Mouse (Mus musculus): ENCODE data around the gene Rrnad1. TPM values are rescaled to one million over a fixed set of nuclear protein-coding genes. Genes with fewer than 3 reads are reported as not detected.
"Not testable (repeated sequence)": the region's sequence is repeated elsewhere in the genome, so short reads cannot be mapped to it uniquely, and the experiment has no call there.

Gene Rrnad1
- polyA plus RNA-seq, 1 experiment from 2014 or later, result 17.9 TPM

GRCm38 (mm10) chr3:87906601-87906980 lies 23.9 kb downstream of the Rrnad1 start:
- 1% methylated on average over 26 of the region's 47 CpGs for WGBS
- no peak for DNase-seq (ENCODE audit: low spot score)
- Histone ChIP-seq H3K27ac (ENCODE audit: low read depth, low read length) (peak overlapping the region; percentile 94), H3K36me3 (ENCODE audit: control insufficient read depth, insufficient read depth, low read length) (no peaks in the 10 kb centered on the region), H3K4me1 (replicated peaks; ENCODE audit: control insufficient read depth, insufficient read depth, low read length) (peaks cover 17% of the 10 kb centered on the region), H3K27me3 (ENCODE audit: control insufficient read depth, insufficient read depth, low read length) (no peaks in the 10 kb centered on the region), H3K9me3 (ENCODE audit: control insufficient read depth, low read length) (no peaks in the 10 kb centered on the region), H3K4me2 (replicated peaks; ENCODE audit: low read depth, low read length) (peak overlapping the region; percentile 88), H3K4me3 (ENCODE audit: low read depth, low read length) (peak overlapping the region; percentile 79), H3K9ac (ENCODE audit: low read depth, low read length) (peak overlapping the region; percentile 94)
- peak; percentile 28; the same call in 1 of the 2 replicates for ATAC-seq (ENCODE audit: low FRiP score)

- ATAC-seq (ENCODE audit: low FRiP score), result peak; percentile 93
- WGBS, result 2% methylated on average over 56 of the region's 57 CpGs
These were observed 24.5 kb downstream of the Rrnad1 start, which contains the start of gene Hdgf for GRCm38 (mm10) chr3:87905880-87906485. Gene Hdgf, plus strand, starts transcription at chr3:87906321.

GRCm38 (mm10) chr3:87903821-87904220 lies 26.7 kb downstream of the Rrnad1 start:
- H3K9ac ChIP-seq (ENCODE audit: low read depth, low read length), result no peak overlapping the region
- WGBS, result 53% methylated on average over 5 of the region's 5 CpGs

More at GRCm38 (mm10) chr3:87905880-87906485, 24.5 kb downstream of the Rrnad1 start, which contains the start of gene Hdgf:
- Histone ChIP-seq H3K36me3 (ENCODE audit: control insufficient read depth, insufficient read depth, low read length) (no peaks in the 10 kb centered on the region), H3K9ac (ENCODE audit: low read depth, low read length) (peak within 1 kb of the TSS; percentile 94), H3K4me3 (ENCODE audit: low read depth, low read length) (peak within 1 kb of the TSS; percentile 79), H3K4me1 (replicated peaks; ENCODE audit: control insufficient read depth, insufficient read depth, low read length) (peaks cover 14% of the 10 kb centered on the region), H3K4me2 (replicated peaks; ENCODE audit: low read depth, low read length) (peak within 1 kb of the TSS; percentile 88), H3K27me3 (ENCODE audit: control insufficient read depth, insufficient read depth, low read length) (no peaks in the 10 kb centered on the region), H3K9me3 (ENCODE audit: control insufficient read depth, low read length) (no peaks in the 10 kb centered on the region), H3K27ac (ENCODE audit: low read depth, low read length) (peak within 1 kb of the TSS; percentile 94)
- peak; percentile 97 for DNase-seq (ENCODE audit: low spot score)

GRCm38 (mm10) chr3:87901959-87902358 lies 28.6 kb downstream of the Rrnad1 start:
- H3K4me1 ChIP-seq (replicated peaks; ENCODE audit: control insufficient read depth, insufficient read depth, low read length); H3K9me3 ChIP-seq (ENCODE audit: control insufficient read depth, low read length); ATAC-seq (ENCODE audit: low FRiP score); DNase-seq (ENCODE audit: low spot score); H3K4me2 ChIP-seq (replicated peaks; ENCODE audit: low read depth, low read length); H3K36me3 ChIP-seq (ENCODE audit: control insufficient read depth, insufficient read depth, low read length); H3K9ac ChIP-seq (ENCODE audit: low read depth, low read length); H3K27me3 ChIP-seq (ENCODE audit: control insufficient read depth, insufficient read depth, low read length); H3K4me3 ChIP-seq (ENCODE audit: low read depth, low read length); H3K27ac ChIP-seq (ENCODE audit: low read depth, low read length): not testable (repeated sequence)
- WGBS, result 91% methylated on average over 5 of the region's 6 CpGs

More at GRCm38 (mm10) chr3:87903821-87904220, 26.7 kb downstream of the Rrnad1 start:
- Histone ChIP-seq H3K4me2 (replicated peaks; ENCODE audit: low read depth, low read length) (no peak overlapping the region), H3K27me3 (ENCODE audit: control insufficient read depth, insufficient read depth, low read length) (no peaks in the 10 kb centered on the region), H3K9me3 (ENCODE audit: control insufficient read depth, low read length) (no peaks in the 10 kb centered on the region), H3K4me3 (ENCODE audit: low read depth, low read length) (no peak overlapping the region), H3K27ac (ENCODE audit: low read depth, low read length) (no peak overlapping the region), H3K4me1 (replicated peaks; ENCODE audit: control insufficient read depth, insufficient read depth, low read length) (peaks cover 5% of the 10 kb centered on the region), H3K36me3 (ENCODE audit: control insufficient read depth, insufficient read depth, low read length) (no peaks in the 10 kb centered on the region)
- ATAC-seq (ENCODE audit: low FRiP score) (no peak), DNase-seq (ENCODE audit: low spot score) (no peak)

GRCm38 (mm10) chr3:87901036-87901624 lies 29.4 kb downstream of the Rrnad1 start:
- Histone ChIP-seq H3K4me3 (ENCODE audit: low read depth, low read length) (no peak overlapping the region; the same call in 1 of the 2 replicates), H3K36me3 (ENCODE audit: control insufficient read depth, insufficient read depth, low read length) (no peaks in the 10 kb centered on the region), H3K27me3 (ENCODE audit: control insufficient read depth, insufficient read depth, low read length) (no peaks in the 10 kb centered on the region), H3K4me2 (replicated peaks; ENCODE audit: low read depth, low read length) (no peak overlapping the region), H3K9ac (ENCODE audit: low read depth, low read length) (no peak overlapping the region), H3K27ac (ENCODE audit: low read depth, low read length) (no peak overlapping the region), H3K9me3 (ENCODE audit: control insufficient read depth, low read length) (no peaks in the 10 kb centered on the region), H3K4me1 (replicated peaks; ENCODE audit: control insufficient read depth, insufficient read depth, low read length) (no peaks in the 10 kb centered on the region)
- DNase-seq (ENCODE audit: low spot score) (no peak), ATAC-seq (ENCODE audit: low FRiP score) (no peak)
- 52% methylated on average over 1 of the region's 1 CpGs for WGBS

- no peaks in the 10 kb centered on the region for H3K9me3 ChIP-seq (ENCODE audit: control insufficient read depth, low read length)
- H3K4me1 ChIP-seq (replicated peaks; ENCODE audit: control insufficient read depth, insufficient read depth, low read length), result no peaks in the 10 kb centered on the region
- no peak overlapping the region for H3K27ac ChIP-seq (ENCODE audit: low read depth, low read length)
- no peaks in the 10 kb centered on the region for H3K27me3 ChIP-seq (ENCODE audit: control insufficient read depth, insufficient read depth, low read length)
- no peak overlapping the region for H3K4me3 ChIP-seq (ENCODE audit: low read depth, low read length)
- no peak for DNase-seq (ENCODE audit: low spot score)
- H3K9ac ChIP-seq (ENCODE audit: low read depth, low read length), result no peak overlapping the region
- ATAC-seq (ENCODE audit: low FRiP score), result no peak
- H3K4me2 ChIP-seq (replicated peaks; ENCODE audit: low read depth, low read length), result no peak overlapping the region
- 78% methylated on average over 3 of the region's 3 CpGs for WGBS
- no peaks in the 10 kb centered on the region for H3K36me3 ChIP-seq (ENCODE audit: control insufficient read depth, insufficient read depth, low read length)
These were observed 30.7 kb downstream of the Rrnad1 start for GRCm38 (mm10) chr3:87899776-87900175.

- H3K4me2 ChIP-seq (replicated peaks; ENCODE audit: low read depth, low read length), result no peak overlapping the region
- H3K4me3 ChIP-seq (ENCODE audit: low read depth, low read length), result no peak overlapping the region
- H3K9ac ChIP-seq (ENCODE audit: low read depth, low read length), result no peak overlapping the region
- no peaks in the 10 kb centered on the region for H3K9me3 ChIP-seq (ENCODE audit: control insufficient read depth, low read length)
- DNase-seq (ENCODE audit: low spot score) (no peak), ATAC-seq (ENCODE audit: low FRiP score) (no peak)
- no peaks in the 10 kb centered on the region for H3K27me3 ChIP-seq (ENCODE audit: control insufficient read depth, insufficient read depth, low read length)
- H3K27ac ChIP-seq (ENCODE audit: low read depth, low read length), result no peak overlapping the region
- no peaks in the 10 kb centered on the region for H3K4me1 ChIP-seq (replicated peaks; ENCODE audit: control insufficient read depth, insufficient read depth, low read length)
- no peaks in the 10 kb centered on the region for H3K36me3 ChIP-seq (ENCODE audit: control insufficient read depth, insufficient read depth, low read length)
- 74% methylated on average over 3 of the region's 3 CpGs for WGBS
These were observed 31.3 kb downstream of the Rrnad1 start for GRCm38 (mm10) chr3:87899266-87899665.

- Histone ChIP-seq H3K4me3 (ENCODE audit: low read depth, low read length) (no peak overlapping the region), H3K9ac (ENCODE audit: low read depth, low read length) (no peak overlapping the region), H3K27me3 (ENCODE audit: control insufficient read depth, insufficient read depth, low read length) (no peaks in the 10 kb centered on the region), H3K4me1 (replicated peaks; ENCODE audit: control insufficient read depth, insufficient read depth, low read length) (no peaks in the 10 kb centered on the region), H3K27ac (ENCODE audit: low read depth, low read length) (no peak overlapping the region), H3K4me2 (replicated peaks; ENCODE audit: low read depth, low read length) (no peak overlapping the region), H3K36me3 (ENCODE audit: control insufficient read depth, insufficient read depth, low read length) (no peaks in the 10 kb centered on the region), H3K9me3 (ENCODE audit: control insufficient read depth, low read length) (no peaks in the 10 kb centered on the region)
- no peak for DNase-seq (ENCODE audit: low spot score)
- WGBS, result 74% methylated on average over 3 of the region's 3 CpGs
- ATAC-seq (ENCODE audit: low FRiP score), result no peak
These were observed 37.1 kb downstream of the Rrnad1 start for GRCm38 (mm10) chr3:87893367-87893905.

GRCm38 (mm10) chr3:87891481-87891880 lies 39.0 kb downstream of the Rrnad1 start:
- 55% methylated on average over 3 of the region's 3 CpGs for WGBS
- H3K9ac ChIP-seq (ENCODE audit: low read depth, low read length), result no peak overlapping the region
- DNase-seq (ENCODE audit: low spot score) (no peak), ATAC-seq (ENCODE audit: low FRiP score) (no peak)
- no peaks in the 10 kb centered on the region for H3K27me3 ChIP-seq (ENCODE audit: control insufficient read depth, insufficient read depth, low read length)
- H3K27ac ChIP-seq (ENCODE audit: low read depth, low read length), result no peak overlapping the region
- no peaks in the 10 kb centered on the region for H3K9me3 ChIP-seq (ENCODE audit: control insufficient read depth, low read length)
- no peaks in the 10 kb centered on the region for H3K36me3 ChIP-seq (ENCODE audit: control insufficient read depth, insufficient read depth, low read length)
- H3K4me1 ChIP-seq (replicated peaks; ENCODE audit: control insufficient read depth, insufficient read depth, low read length), result no peaks in the 10 kb centered on the region
- no peak overlapping the region for H3K4me3 ChIP-seq (ENCODE audit: low read depth, low read length)
- H3K4me2 ChIP-seq (replicated peaks; ENCODE audit: low read depth, low read length), result no peak overlapping the region
